Mouse (Mus musculus): ENCODE results near the gene Chn1.

Gene Chn1

GRCm38 (mm10) chr2:73561665-73562063 is 213.5 kb downstream of the Chn1 start:
- DNase-seq (ENCODE audit: extremely low spot score, low read depth, low spot score), result no peak

- no peak for DNase-seq (ENCODE audit: extremely low spot score, low read depth, low spot score)
Measured at GRCm38 (mm10) chr2:73560899-73561664, 214.1 kb downstream of the Chn1 start.

All from hindlimb bud, embryonic 11.5 days (tissue).